Mouse (Mus musculus): ENCODE measurements around the gene Prune2.

DNA sequence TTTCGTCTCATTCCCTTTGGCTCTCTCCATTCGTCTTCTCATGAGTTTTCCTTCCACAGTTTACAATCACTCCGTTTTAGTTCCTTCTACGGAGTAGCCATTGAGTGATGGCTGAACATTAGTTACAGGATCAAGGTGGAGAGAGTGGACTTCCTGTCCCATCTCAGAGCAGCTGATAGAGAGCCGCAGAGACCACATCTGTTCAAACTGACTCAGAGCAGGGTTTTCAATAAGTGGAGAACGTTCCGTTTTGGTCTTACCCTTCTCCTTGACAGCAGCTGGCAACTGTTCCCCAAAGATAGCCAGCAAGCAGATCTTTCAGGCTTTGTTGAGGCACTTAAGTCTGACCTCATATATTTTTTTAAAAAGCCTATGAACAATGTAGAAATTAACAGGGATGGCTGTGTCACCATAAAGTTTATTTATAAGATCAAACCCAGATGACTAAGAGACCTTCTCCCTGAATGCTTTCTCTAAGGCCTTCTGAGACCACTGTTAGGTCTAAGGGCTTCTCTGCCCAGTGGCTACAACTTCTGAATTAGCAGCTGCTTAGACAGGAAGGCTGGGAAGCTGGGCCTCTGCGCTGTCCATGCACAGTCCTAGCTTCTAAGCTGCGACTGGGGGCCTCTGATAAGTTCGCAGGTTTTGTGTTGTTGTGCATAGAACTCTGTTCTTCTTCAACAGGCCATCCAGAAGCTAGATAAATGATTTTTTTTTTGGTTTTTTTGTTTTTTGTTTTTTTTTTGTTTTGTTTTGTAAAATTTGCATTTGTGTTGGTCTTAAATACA, 58.6 kb downstream of the Prune2 start:
- TF ChIP-seq CTCF (IDR thresholded peaks at IDR 0.05; ENCODE audit: low read depth): no peak
- TF ChIP-seq EP300 (IDR thresholded peaks at IDR 0.05; ENCODE audit: low read depth): no peak

Data from liver, postnatal 0 days (tissue).